Mouse (Mus musculus): ENCODE measurements around the gene Zfp94. TPM values are rescaled to one million over a fixed set of nuclear protein-coding genes. Genes with fewer than 3 reads are reported as not detected.
A peak's percentile ranks its signal among the peaks of the same experiment; 100 is the strongest.

Zfp94 gene
- polyA plus RNA-seq, 1 experiment from 2014 or later = 18.4 TPM

- Histone ChIP-seq H3K9me3 (no peaks in the 10 kb centered on the region), H3K27ac (no peak overlapping the region), H3K9ac (no peak overlapping the region), H3K27me3 (replicated peaks) (no peaks in the 10 kb centered on the region), H3K4me1 (peaks cover 4% of the 10 kb centered on the region; the same call in 1 of the 2 replicates), H3K36me3 (peaks cover 1% of the 10 kb centered on the region; the same call in 1 of the 2 replicates), H3K4me3 (no peak overlapping the region), H3K4me2 (replicated peaks) (no peak overlapping the region)
- no peak for ATAC-seq (ENCODE audit: low FRiP score, low read depth)
- WGBS = 72% methylated on average over 24 of the region's 24 CpGs
These were observed 48.0 kb downstream of the Zfp94 start for GRCm38 (mm10) chr7:24268176-24269155.

DNA sequence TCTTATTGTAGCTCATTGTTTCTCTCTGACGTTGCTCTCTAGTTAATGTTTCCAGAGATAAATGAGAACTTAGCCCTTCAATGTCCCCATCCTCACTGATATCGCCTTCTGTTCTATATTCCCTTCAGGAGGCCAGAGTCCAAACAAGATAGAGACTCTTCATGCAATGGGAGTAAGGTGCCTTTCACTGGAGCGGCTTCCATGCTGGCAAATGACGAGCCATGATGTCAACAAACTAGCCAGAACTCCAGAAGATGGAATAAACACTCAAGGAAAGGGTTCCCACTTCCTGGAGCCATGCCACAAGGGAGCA lies 56.5 kb downstream of the Zfp94 start:
- H3K4me2 ChIP-seq (replicated peaks) = no peak overlapping the region
- H3K4me1 ChIP-seq = 0 out of 2 replicates have a peak, but pooled peaks cover under 1% of the 10 kb centered on the region
- H3K9me3 ChIP-seq = no peaks in the 10 kb centered on the region
- no peak overlapping the region for H3K27ac ChIP-seq
- no peaks in the 10 kb centered on the region for H3K27me3 ChIP-seq (replicated peaks)
- no peak overlapping the region for H3K4me3 ChIP-seq
- no peak overlapping the region for H3K9ac ChIP-seq
- H3K36me3 ChIP-seq = peaks cover 24% of the 10 kb centered on the region
- no peak for ATAC-seq (ENCODE audit: low FRiP score, low read depth)
- WGBS = 89% methylated on average over 4 of the region's 4 CpGs

- H3K36me3 ChIP-seq = peaks cover 24% of the 10 kb centered on the region
- ATAC-seq (ENCODE audit: low FRiP score, low read depth) = no peak
- no peak overlapping the region for H3K4me3 ChIP-seq
- no peak overlapping the region for H3K4me2 ChIP-seq (replicated peaks)
- no peaks in the 10 kb centered on the region for H3K9me3 ChIP-seq
- H3K9ac ChIP-seq = no peak overlapping the region
- no peak overlapping the region for H3K27ac ChIP-seq
- no peaks in the 10 kb centered on the region for H3K27me3 ChIP-seq (replicated peaks)
- 91% methylated on average over 13 of the region's 13 CpGs for WGBS
- 0 out of 2 replicates have a peak, but pooled peaks cover 4% of the 10 kb centered on the region for H3K4me1 ChIP-seq
These were observed 57.0 kb downstream of the Zfp94 start for GRCm38 (mm10) chr7:24259306-24259999.

GRCm38 (mm10) chr7:24254633-24255474 lies 61.6 kb downstream of the Zfp94 start, which contains the start of gene Zfp108:
TSS of gene Zfp108 (plus strand) at chr7:24254794.
- WGBS = 22% methylated on average over 21 of the region's 21 CpGs
- no peaks in the 10 kb centered on the region for H3K27me3 ChIP-seq (replicated peaks)
- peaks cover 5% of the 10 kb centered on the region for H3K36me3 ChIP-seq
- peak; percentile 89 for ATAC-seq (ENCODE audit: low FRiP score, low read depth)
- H3K4me3 ChIP-seq = peak within 1 kb of the TSS; percentile 45
- H3K27ac ChIP-seq = no peak within 1 kb of the TSS
- 0 out of 2 replicates have a peak, but pooled peaks cover 4% of the 10 kb centered on the region for H3K4me1 ChIP-seq
- H3K9me3 ChIP-seq = no peaks in the 10 kb centered on the region
- H3K9ac ChIP-seq = peak within 1 kb of the TSS; percentile 49
- peak within 1 kb of the TSS; percentile 66 for H3K4me2 ChIP-seq (replicated peaks)

- no peak overlapping the region for H3K27ac ChIP-seq
- no peak overlapping the region for H3K9ac ChIP-seq
- WGBS = 55% methylated on average over 9 of the region's 9 CpGs
- 0 out of 2 replicates have a peak, but pooled peaks cover 4% of the 10 kb centered on the region for H3K4me1 ChIP-seq
- H3K4me2 ChIP-seq (replicated peaks) = peak overlapping the region; percentile 66
- H3K36me3 ChIP-seq = no peaks in the 10 kb centered on the region
- peak; percentile 66 for ATAC-seq (ENCODE audit: low FRiP score, low read depth)
- no peak overlapping the region; the same call in 1 of the 2 replicates for H3K4me3 ChIP-seq
- H3K9me3 ChIP-seq = no peaks in the 10 kb centered on the region
- no peaks in the 10 kb centered on the region for H3K27me3 ChIP-seq (replicated peaks)
These were observed 62.5 kb downstream of the Zfp94 start for GRCm38 (mm10) chr7:24253779-24254615.

Small RNA genes within 50 kb of the gene (microRNA-seq; reads per million reads assigned to microRNA genes)
- not detected for gene Gm27592

Other genes starting within 250 kb of the Zfp94 start
- gene Zfp180, start 234.7 kb downstream of the Zfp94 start, polyA plus RNA-seq (2016; fragmentation: Nextera tagmentation; extraction: Ambion mirVana) = 27.6 and 30.5 TPM in 2 replicates
- gene Zfp112, start 204.4 kb downstream of the Zfp94 start, polyA plus RNA-seq (2016; fragmentation: Nextera tagmentation; extraction: Ambion mirVana) = 6.6 and 7.3 TPM in 2 replicates
- gene Zfp235, start 182.5 kb downstream of the Zfp94 start, polyA plus RNA-seq (2016; fragmentation: Nextera tagmentation; extraction: Ambion mirVana) = 14.9 and 18.5 TPM in 2 replicates
- 4.9 and 6.1 TPM in 2 replicates for gene Zfp114, start 141.6 kb downstream of the Zfp94 start, polyA plus RNA-seq (2016; fragmentation: Nextera tagmentation; extraction: Ambion mirVana)
- 8.2 and 8.8 TPM in 2 replicates for gene Zfp111, start 105.2 kb downstream of the Zfp94 start, polyA plus RNA-seq (2016; fragmentation: Nextera tagmentation; extraction: Ambion mirVana)
- gene Zfp109, start 79.1 kb downstream of the Zfp94 start, polyA plus RNA-seq (2016; fragmentation: Nextera tagmentation; extraction: Ambion mirVana) = 4.3 and 4.4 TPM in 2 replicates
- 3.3 and 3.7 TPM in 2 replicates for gene Zfp108, start 61.9 kb downstream of the Zfp94 start, polyA plus RNA-seq (2016; fragmentation: Nextera tagmentation; extraction: Ambion mirVana)
- 7.1 and 7.2 TPM in 2 replicates for gene Zfp93, start 46.2 kb downstream of the Zfp94 start, polyA plus RNA-seq (2016; fragmentation: Nextera tagmentation; extraction: Ambion mirVana)
- 41.3 and 43.7 TPM in 2 replicates for gene Zfp61, start 15.4 kb downstream of the Zfp94 start, polyA plus RNA-seq (2016; fragmentation: Nextera tagmentation; extraction: Ambion mirVana)
- gene Tescl, start 17.3 kb upstream of the Zfp94 start, polyA plus RNA-seq (2016; fragmentation: Nextera tagmentation; extraction: Ambion mirVana) = not detected in 2 replicates
- gene Lypd5, start 32.5 kb upstream of the Zfp94 start, polyA plus RNA-seq (2016; fragmentation: Nextera tagmentation; extraction: Ambion mirVana) = not detected in 2 replicates
- 1.7 and 2.3 TPM in 2 replicates for gene Kcnn4, start 53.6 kb upstream of the Zfp94 start, polyA plus RNA-seq (2016; fragmentation: Nextera tagmentation; extraction: Ambion mirVana)
- 29.7 and 30.6 TPM in 2 replicates for gene Smg9, start 83.0 kb upstream of the Zfp94 start, polyA plus RNA-seq (2016; fragmentation: Nextera tagmentation; extraction: Ambion mirVana)
- not detected in 2 replicates for gene Irgc1, start 135.6 kb upstream of the Zfp94 start, polyA plus RNA-seq (2016; fragmentation: Nextera tagmentation; extraction: Ambion mirVana)
- 1.7 and 2.0 TPM in 2 replicates for gene Plaur, start 145.8 kb upstream of the Zfp94 start, polyA plus RNA-seq (2016; fragmentation: Nextera tagmentation; extraction: Ambion mirVana)
- 42.8 and 60.0 TPM in 2 replicates for gene Cadm4, start 165.4 kb upstream of the Zfp94 start, polyA plus RNA-seq (2016; fragmentation: Nextera tagmentation; extraction: Ambion mirVana)
- 172 and 176 TPM in 2 replicates for gene Zfp428, start 190.3 kb upstream of the Zfp94 start, polyA plus RNA-seq (2016; fragmentation: Nextera tagmentation; extraction: Ambion mirVana)
- 1.2 and 1.5 TPM in 2 replicates for gene AC161166.1, start 195.8 kb upstream of the Zfp94 start, polyA plus RNA-seq (2016; fragmentation: Nextera tagmentation; extraction: Ambion mirVana)
- gene Irgq, start 214.0 kb upstream of the Zfp94 start, polyA plus RNA-seq (2016; fragmentation: Nextera tagmentation; extraction: Ambion mirVana) = 27.5 and 30.7 TPM in 2 replicates
- not detected in 2 replicates for gene Pinlyp, start 229.5 kb upstream of the Zfp94 start, polyA plus RNA-seq (2016; fragmentation: Nextera tagmentation; extraction: Ambion mirVana)
- 83.4 and 89.8 TPM in 2 replicates for gene Xrcc1, start 229.6 kb upstream of the Zfp94 start, polyA plus RNA-seq (2016; fragmentation: Nextera tagmentation; extraction: Ambion mirVana)